Mouse (Mus musculus) Patski (cell line): ENCODE data around the gene Cgnl1. TPM values are rescaled to one million over a fixed set of nuclear protein-coding genes. Genes with fewer than 3 reads are reported as not detected.

Experiments used
- ATAC-seq: fragments of 100-300 bp; one replicate; pipeline ENCODE4 v1.8.0; 2021
- CTCF ChIA-PET: fragments of 350-600 bp; sonication (Branson Sonifier 250); formaldehyde crosslinking; loops from one replicate; lab custom pipeline; 2022; ENCODE audit warnings: inconsistent platforms; lab: Charles Lee
- POLR2A ChIA-PET: fragments of 350-600 bp; sonication (Branson Sonifier 250); formaldehyde crosslinking; loops from one replicate; lab custom pipeline; 2022; ENCODE audit warnings: antibody characterized with exemption, inconsistent platforms; lab: Charles Lee
- DNase-seq: peaks from one replicate; pipeline ENCODE4 v3.0.0-alpha.2; 2011; ENCODE audit warnings: low read depth, low spot score
- H3K27me3 ChIP-seq: fragments of 371-371 bp; one replicate; pipeline ENCODE4 v1.5.1; 2021
- CTCF ChIP-seq: fragments of 100-300 bp; IDR thresholded peaks from one replicate; pipeline ENCODE4 v1.5.1; 2021
- in situ Hi-C: fragments of 300-500 bp; cut with MboI; formaldehyde crosslinking; loops from 3 replicates; pipeline ENCODE4 v1.11.1; 2018; ENCODE audit warnings: low pct_unique_long_range_greater_than_20kb, mixed read lengths
- polyA plus RNA-seq: library from polyadenylated mRNA; unstranded; gene quantifications from one replicate; pipeline ENCODE4 v1.2.3, GENCODE M21; 2021

Gene Cgnl1
- polyA plus RNA-seq, 1 experiment from 2014 or later = 114 TPM

DNA sequence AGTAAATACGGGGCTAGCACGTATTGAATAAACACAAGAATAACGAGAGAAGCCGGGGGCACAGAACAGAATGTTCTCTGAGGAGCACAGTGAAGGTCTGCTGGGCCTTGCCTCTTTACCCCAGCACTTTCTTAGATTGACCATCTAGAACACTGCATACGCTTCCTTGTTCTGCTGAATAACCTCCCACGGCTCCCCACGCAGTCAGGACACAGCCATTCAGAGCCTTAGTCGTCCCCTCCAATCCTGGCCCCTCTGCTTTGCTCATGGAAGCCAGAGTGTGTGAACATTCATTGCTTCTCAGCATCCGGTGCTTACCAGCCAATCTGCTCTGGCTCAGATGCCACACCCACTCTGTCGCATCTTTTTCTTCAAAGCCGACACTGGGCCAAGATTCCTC lies 133.2 kb downstream of the Cgnl1 start:
- DNase-seq (no peak), ATAC-seq (no peak)
- H3K27me3 ChIP-seq = no peaks in the 10 kb centered on the region
- POLR2A ChIA-PET = no interaction called here
- TF ChIP-seq CTCF = no peak
- in situ Hi-C loops = no loop called here
- CTCF ChIA-PET = interaction anchor here (0.9 to 3.5 kb wide), 3 partner anchors 8 to 14 kb away, joined by 3 to 18 read pairs (median 4); no protein-coding TSS in a partner anchor

DNA sequence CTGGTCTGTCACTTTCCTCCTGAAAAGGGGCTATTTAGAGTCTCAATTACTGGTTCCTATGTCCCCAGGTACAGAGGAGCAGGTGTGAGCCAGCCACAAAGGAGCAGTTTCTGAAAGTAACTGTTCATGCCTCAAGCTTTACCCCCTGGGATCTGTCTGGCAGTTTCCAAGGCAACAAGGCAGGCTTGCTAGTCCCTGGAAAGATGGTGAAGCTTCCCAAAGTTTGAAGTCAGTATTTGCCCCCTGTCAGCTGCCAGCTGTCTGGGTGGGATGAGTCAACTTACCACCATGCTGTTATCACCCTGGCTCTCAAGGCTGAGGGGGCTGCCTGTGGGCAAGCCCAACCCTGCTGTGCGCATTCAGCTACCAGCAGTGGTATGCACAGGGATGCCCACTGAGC lies 134.5 kb downstream of the Cgnl1 start:
- ChIA-PET CTCF (interaction anchor here (1.2 to 2.0 kb wide), 7 partner anchors 8 to 171 kb away, joined by 3 to 9 read pairs (median 6); no protein-coding TSS in a partner anchor), POLR2A (interaction anchor here (0.7 to 1.4 kb wide), 2 partner anchors 8 to 11 kb away, joined by 3 to 4 read pairs; no protein-coding TSS in a partner anchor)
- TF ChIP-seq CTCF = no peak
- ATAC-seq = peak; percentile 33
- H3K27me3 ChIP-seq = no peaks in the 10 kb centered on the region
- in situ Hi-C loops = no loop called here
- DNase-seq = peak; percentile 77

DNA sequence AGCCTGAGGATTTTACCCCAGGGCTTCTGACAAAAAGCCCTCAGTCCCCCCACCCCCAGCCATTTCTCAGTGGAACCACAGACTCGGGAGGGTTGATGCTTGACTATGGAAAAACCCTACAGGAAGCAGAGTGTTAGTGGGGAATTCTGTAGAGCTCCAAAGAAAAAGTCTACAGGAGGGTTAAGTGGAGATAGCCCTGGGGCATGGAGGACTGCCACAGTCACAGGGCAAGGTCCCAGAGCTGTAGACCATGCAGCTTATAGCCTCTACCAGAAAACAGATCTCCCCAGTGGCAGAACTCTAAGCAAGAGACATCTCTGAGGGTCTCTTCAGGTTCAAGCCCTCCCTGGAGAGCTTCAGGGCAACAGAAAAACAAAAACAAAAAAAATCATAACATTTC lies 135.8 kb downstream of the Cgnl1 start:
- H3K27me3 ChIP-seq = no peaks in the 10 kb centered on the region
- peak; percentile 53 for DNase-seq
- CTCF ChIA-PET = interaction anchor here (1.2 to 2.2 kb wide), 8 partner anchors 7 to 173 kb away, joined by 3 to 9 read pairs (median 4); no protein-coding TSS in a partner anchor
- POLR2A ChIA-PET = interaction anchor here (0.6 to 1.4 kb wide), 2 partner anchors 10 to 274 kb away, joined by 4 read pairs; no protein-coding TSS in a partner anchor
- no peak for ATAC-seq
- in situ Hi-C loops = no loop called here
- TF ChIP-seq CTCF = no peak

DNA sequence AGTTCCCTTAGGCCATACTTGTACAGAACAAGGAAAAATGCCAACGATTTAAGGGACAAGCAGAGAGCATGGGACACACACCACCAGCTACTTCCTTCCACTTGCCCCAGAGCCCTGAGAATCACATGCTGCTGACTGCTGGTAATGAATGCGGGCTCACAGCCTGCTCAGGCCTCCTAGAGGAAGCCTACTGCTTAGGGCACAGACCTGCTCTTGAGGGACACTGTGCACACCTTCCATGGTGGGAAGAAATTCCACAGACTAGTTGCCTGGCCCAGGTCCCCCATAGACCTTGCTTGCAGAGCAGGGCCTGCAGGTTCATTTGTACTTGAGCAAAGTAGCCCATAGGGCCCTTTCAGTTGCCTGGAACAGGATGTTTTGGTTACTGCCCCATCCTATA lies 136.5 kb downstream of the Cgnl1 start:
- in situ Hi-C loops = no loop called here
- TF ChIP-seq CTCF = no peak
- POLR2A ChIA-PET = no interaction called here
- no peaks in the 10 kb centered on the region for H3K27me3 ChIP-seq
- CTCF ChIA-PET = interaction anchor here (1.4 to 2.2 kb wide), 2 partner anchors 19 to 171 kb away, joined by 3 to 5 read pairs; no protein-coding TSS in a partner anchor
- ATAC-seq (no peak), DNase-seq (no peak)

DNA sequence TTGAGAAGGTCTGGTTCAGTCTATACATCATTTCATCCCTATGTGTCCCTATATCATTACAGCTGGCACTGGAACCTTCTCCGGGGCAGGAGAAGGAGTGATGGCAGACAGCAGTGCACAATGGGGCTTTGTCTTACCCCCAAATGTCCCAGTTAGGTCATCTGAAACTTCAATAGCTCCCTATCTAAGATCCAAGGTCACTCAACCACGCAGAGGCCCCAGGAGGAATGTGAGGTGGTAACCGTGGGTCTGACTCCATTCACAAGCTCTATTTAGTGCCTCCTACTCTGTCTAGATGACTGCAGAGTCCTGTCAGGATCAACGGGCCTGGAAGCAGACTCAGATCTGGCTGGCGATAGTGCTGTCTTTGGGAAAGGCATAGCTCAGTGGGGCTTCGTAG lies 142.5 kb downstream of the Cgnl1 start:
- TF ChIP-seq CTCF = no peak
- H3K27me3 ChIP-seq = no peaks in the 10 kb centered on the region
- ChIA-PET POLR2A (interaction anchor here (0.6 to 0.9 kb wide), 2 partner anchors 8 to 656 kb away, joined by 3 read pairs; no protein-coding TSS in a partner anchor), CTCF (interaction anchor here (0.9 to 1.9 kb wide), 4 partner anchors 8 to 14 kb away, joined by 3 to 7 read pairs (median 5); no protein-coding TSS in a partner anchor)
- in situ Hi-C loops = no loop called here
- no peak for DNase-seq
- no peak for ATAC-seq

DNA sequence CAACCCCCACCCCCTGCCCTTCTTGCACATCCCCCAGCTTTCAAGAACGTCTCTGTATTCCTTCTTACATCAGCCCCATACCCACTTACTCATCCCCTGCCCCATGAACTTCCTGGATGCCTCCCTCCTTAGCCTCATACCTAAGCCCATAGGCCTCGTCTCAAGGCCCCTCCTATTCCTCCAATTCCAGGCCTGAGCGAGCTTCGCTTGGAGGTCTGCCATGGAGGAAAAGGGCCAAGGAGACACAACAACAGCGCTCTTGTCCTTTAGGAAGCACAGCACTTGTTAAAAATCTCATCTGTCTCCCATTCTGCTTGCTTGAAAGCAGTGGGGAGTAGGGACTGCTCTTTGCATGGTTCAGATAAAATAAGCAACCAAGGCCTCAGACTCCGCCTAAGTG lies 143.1 kb downstream of the Cgnl1 start:
- no peak for DNase-seq

DNA sequence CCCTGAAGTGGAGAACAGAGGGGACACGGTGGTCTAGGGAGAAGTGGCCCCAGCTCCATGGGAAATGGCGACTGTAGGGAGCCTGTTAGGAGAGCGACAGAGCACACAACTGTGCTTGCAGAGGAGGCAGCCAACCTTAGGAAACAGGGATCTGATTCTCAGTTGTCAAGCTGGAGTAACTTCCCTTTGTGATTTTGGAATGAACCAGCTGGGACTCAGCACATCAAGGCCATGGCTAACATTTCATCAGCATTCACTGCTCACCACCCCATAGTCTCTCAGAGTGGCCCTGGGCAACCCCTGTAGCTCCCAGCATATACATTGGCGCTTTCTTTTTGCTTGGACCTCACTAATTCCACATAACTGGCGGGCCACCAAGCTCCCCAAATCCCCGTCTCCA lies 145.4 kb downstream of the Cgnl1 start:
- in situ Hi-C loops = no loop called here
- ChIA-PET POLR2A (interaction anchor here (1.1 to 1.4 kb wide), 3 partner anchors 10 to 44 kb away, joined by 3 to 4 read pairs (median 4); no protein-coding TSS in a partner anchor), CTCF (interaction anchor here (1.7 to 4.1 kb wide), 5 partner anchors 10 to 180 kb away, joined by 5 to 38 read pairs (median 15); no protein-coding TSS in a partner anchor)
- no peak for TF ChIP-seq CTCF
- ATAC-seq = no peak
- DNase-seq = no peak
- no peaks in the 10 kb centered on the region for H3K27me3 ChIP-seq

More for the DNA sequence above, 143.1 kb downstream of the Cgnl1 start:
- H3K27me3 ChIP-seq = no peaks in the 10 kb centered on the region
- no peak for TF ChIP-seq CTCF
- POLR2A ChIA-PET = interaction anchor here (0.7 to 0.9 kb wide), 2 partner anchors 9 to 739 kb away, joined by 3 to 4 read pairs; no protein-coding TSS in a partner anchor
- in situ Hi-C loops = no loop called here
- CTCF ChIA-PET = interaction anchor here (1.7 kb wide), 1 partner anchor 9 kb away, joined by 6 read pairs; no protein-coding TSS in a partner anchor
- no peak for ATAC-seq

DNA sequence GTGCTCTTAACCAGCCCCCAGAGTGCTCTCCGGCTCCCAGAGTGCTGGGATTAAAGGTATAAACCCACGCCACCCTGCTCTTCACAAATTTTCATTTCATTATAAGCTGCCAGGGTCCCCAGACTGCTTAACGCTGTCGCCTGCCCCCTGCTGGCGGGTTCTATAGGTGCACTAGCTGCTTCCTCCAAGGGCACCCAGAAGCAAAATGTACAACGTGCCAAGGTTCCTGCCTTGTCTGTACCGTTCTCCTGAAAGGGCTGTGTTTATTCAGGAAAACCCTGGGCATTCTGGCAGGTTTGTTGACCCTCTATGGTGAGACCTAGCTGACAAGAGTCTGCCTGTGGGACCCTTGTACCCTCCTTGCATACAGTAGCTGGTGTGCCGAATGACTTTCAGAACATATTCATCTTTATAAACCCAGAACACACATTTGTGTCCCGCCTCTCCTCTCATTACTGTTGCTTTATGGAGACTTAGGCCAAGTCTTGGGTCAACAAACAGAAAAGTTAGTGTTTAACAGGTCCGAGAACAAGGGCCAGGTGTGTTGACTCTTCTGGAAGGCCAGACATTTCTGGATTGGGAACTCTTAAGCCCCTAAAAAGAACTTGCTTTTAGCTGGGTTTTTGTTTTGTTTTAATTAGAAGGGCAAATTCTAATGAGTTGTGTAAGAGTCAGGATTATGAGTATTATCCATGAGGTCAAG lies 146.5 kb downstream of the Cgnl1 start:
- peak; percentile 40 for ATAC-seq
- CTCF ChIA-PET = interaction anchor here (0.8 to 4.1 kb wide), 13 partner anchors 8 to 414 kb away, joined by 3 to 38 read pairs (median 5); no protein-coding TSS in a partner anchor
- in situ Hi-C loops = no loop called here

DNA sequence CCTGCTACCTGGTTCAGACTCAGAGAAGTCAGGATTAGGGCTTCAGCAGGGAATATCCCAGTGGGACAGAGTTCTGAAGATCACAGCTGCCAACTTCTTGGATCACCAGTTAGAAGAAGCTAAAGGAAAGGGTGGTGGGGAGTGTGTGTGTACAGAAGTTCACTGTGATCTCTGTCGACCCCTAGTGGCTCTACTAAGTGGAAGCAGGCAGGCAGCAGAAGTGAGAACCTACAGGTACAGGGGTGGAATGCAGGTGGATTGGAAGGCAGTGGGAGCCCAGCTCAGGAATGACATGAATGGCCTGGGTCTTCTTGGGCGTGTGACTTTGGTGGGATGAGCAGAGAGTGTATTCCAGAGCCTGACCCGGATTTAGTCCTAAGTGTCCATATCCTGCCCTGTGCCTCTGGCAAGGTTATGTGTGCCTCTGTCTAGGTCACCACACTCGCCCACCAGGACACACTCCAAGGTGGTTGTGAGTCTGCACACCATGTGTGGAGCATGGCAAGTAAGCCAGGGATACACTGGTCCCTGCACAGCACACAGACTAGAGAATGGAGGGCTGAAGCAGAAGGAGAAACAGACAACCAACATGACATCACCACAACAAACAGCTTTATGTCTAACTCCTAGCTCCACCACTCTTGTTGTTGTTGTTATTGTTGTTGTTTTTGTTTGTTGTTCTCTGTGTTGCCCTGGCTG lies 147.4 kb downstream of the Cgnl1 start:
- ATAC-seq (peak; percentile 41), DNase-seq (no peak)
- peak; percentile 75 for TF ChIP-seq CTCF
- H3K27me3 ChIP-seq = no peaks in the 10 kb centered on the region
- in situ Hi-C loops = no loop called here
- POLR2A ChIA-PET = no interaction called here
- CTCF ChIA-PET = interaction anchor here (0.6 to 4.1 kb wide), 21 partner anchors 8 to 784 kb away, joined by 3 to 38 read pairs (median 4); no protein-coding TSS in a partner anchor

More for the DNA sequence above, 146.5 kb downstream of the Cgnl1 start:
- H3K27me3 ChIP-seq = no peaks in the 10 kb centered on the region
- POLR2A ChIA-PET = interaction anchor here (1.1 to 1.4 kb wide), 3 partner anchors 11 to 45 kb away, joined by 3 to 4 read pairs (median 4); no protein-coding TSS in a partner anchor
- DNase-seq = peak; percentile 70
- TF ChIP-seq CTCF = peak; percentile 83

DNA sequence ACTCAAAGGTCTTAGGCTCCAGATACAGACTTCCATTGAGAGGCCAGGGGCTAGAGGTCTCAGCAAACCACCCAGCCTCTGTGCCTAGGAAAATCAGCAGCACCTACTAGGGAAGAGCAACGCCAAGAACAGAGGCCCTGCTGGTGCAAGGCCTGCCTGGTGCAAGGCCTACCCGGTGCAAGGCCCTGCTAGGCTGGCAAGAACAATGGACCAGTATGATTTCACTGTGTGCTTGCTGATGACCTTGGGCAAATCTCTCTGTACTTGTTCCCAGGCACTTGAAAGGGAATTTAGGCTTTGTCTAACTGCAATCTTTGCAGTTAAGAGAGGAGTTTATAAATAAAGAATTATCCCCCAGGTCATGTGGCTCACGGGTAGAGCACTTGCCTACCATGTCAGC lies 148.8 kb downstream of the Cgnl1 start:
- no peaks in the 10 kb centered on the region for H3K27me3 ChIP-seq
- no peak for TF ChIP-seq CTCF
- ATAC-seq = no peak
- in situ Hi-C loops = no loop called here
- ChIA-PET POLR2A (no interaction called here), CTCF (interaction anchor here (1.1 to 2.5 kb wide), 3 partner anchors 10 to 186 kb away, joined by 4 to 10 read pairs (median 4); no protein-coding TSS in a partner anchor)
- no peak for DNase-seq
